Mouse (Mus musculus): ENCODE data around the gene Fermt2. TPM values are rescaled to one million over a fixed set of nuclear protein-coding genes. Genes with fewer than 3 reads are reported as not detected.

Fermt2 gene
- polyA plus RNA-seq, 1 experiment = 6.4 TPM

GRCm38 (mm10) chr14:45442781-45443560 is 86.9 kb downstream of the Fermt2 start:
- H3K27ac ChIP-seq (ENCODE audit: control insufficient read depth, insufficient read depth, low read depth, low read length) = no peak overlapping the region
- H3K27me3 ChIP-seq (ENCODE audit: control insufficient read depth, insufficient read depth, low read length) = no peaks in the 10 kb centered on the region
- H3K4me1 ChIP-seq (ENCODE audit: control insufficient read depth, insufficient read depth, low read length) = peaks cover 11% of the 10 kb centered on the region
- TF ChIP-seq POLR2A (IDR thresholded peaks at IDR 0.05; ENCODE audit: control insufficient read depth, low read depth, low read length) = no peak
- no peak for TF ChIP-seq CTCF (IDR thresholded peaks at IDR 0.05; ENCODE audit: control insufficient read depth, insufficient read depth, insufficient replicate concordance, low read depth, low read length)
- no peak overlapping the region for H3K4me3 ChIP-seq (ENCODE audit: control insufficient read depth, low read depth, low read length)
- no peaks in the 10 kb centered on the region for H3K36me3 ChIP-seq (ENCODE audit: control insufficient read depth, insufficient read depth, low read length)

DNA sequence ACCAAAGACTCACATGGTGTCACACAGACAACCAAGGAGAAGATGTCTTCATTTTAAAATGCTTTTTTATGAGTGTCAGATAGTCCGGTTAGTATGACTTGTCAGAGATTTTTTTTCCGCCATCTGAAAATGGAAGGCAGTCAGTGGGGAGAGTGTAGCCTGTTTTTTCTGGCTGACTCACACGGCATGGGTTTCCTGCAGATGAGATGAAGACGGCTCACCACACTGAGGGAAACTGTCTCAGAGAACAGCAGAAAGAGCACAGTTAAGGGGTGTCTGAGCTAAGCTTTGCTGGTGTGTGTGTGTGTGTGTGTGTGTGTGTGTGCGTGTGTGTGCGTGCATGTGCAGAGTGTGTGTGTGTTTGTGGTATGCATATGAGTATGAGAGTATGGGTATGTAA is 88.6 kb downstream of the Fermt2 start:
- H3K4me1 ChIP-seq (ENCODE audit: control insufficient read depth, insufficient read depth, low read length) = peaks cover 11% of the 10 kb centered on the region
- no peak overlapping the region for H3K27ac ChIP-seq (ENCODE audit: control insufficient read depth, insufficient read depth, low read depth, low read length)
- no peak overlapping the region for H3K4me3 ChIP-seq (ENCODE audit: control insufficient read depth, low read depth, low read length)
- no peaks in the 10 kb centered on the region for H3K36me3 ChIP-seq (ENCODE audit: control insufficient read depth, insufficient read depth, low read length)
- H3K27me3 ChIP-seq (ENCODE audit: control insufficient read depth, insufficient read depth, low read length) = no peaks in the 10 kb centered on the region
- TF ChIP-seq CTCF (IDR thresholded peaks at IDR 0.05; ENCODE audit: control insufficient read depth, insufficient read depth, insufficient replicate concordance, low read depth, low read length) (no peak), POLR2A (IDR thresholded peaks at IDR 0.05; ENCODE audit: control insufficient read depth, low read depth, low read length) (no peak)

- Histone ChIP-seq H3K27ac (ENCODE audit: control insufficient read depth, insufficient read depth, low read depth, low read length) (no peak overlapping the region), H3K36me3 (ENCODE audit: control insufficient read depth, insufficient read depth, low read length) (no peaks in the 10 kb centered on the region), H3K27me3 (ENCODE audit: control insufficient read depth, insufficient read depth, low read length) (no peaks in the 10 kb centered on the region), H3K4me1 (ENCODE audit: control insufficient read depth, insufficient read depth, low read length) (peaks cover 2% of the 10 kb centered on the region; the same call in 1 of the 2 replicates), H3K4me3 (ENCODE audit: control insufficient read depth, low read depth, low read length) (no peak overlapping the region)
- TF ChIP-seq CTCF (IDR thresholded peaks at IDR 0.05; ENCODE audit: control insufficient read depth, insufficient read depth, insufficient replicate concordance, low read depth, low read length) = no peak
- TF ChIP-seq POLR2A (IDR thresholded peaks at IDR 0.05; ENCODE audit: control insufficient read depth, low read depth, low read length) = no peak
Observed at GRCm38 (mm10) chr14:45439387-45439786, 90.5 kb downstream of the Fermt2 start.

- Histone ChIP-seq H3K4me3 (ENCODE audit: control insufficient read depth, low read depth, low read length) (no peak overlapping the region), H3K27me3 (ENCODE audit: control insufficient read depth, insufficient read depth, low read length) (no peaks in the 10 kb centered on the region), H3K4me1 (ENCODE audit: control insufficient read depth, insufficient read depth, low read length) (peaks cover 2% of the 10 kb centered on the region; the same call in 1 of the 2 replicates), H3K36me3 (ENCODE audit: control insufficient read depth, insufficient read depth, low read length) (no peaks in the 10 kb centered on the region), H3K27ac (ENCODE audit: control insufficient read depth, insufficient read depth, low read depth, low read length) (no peak overlapping the region)
- no peak for TF ChIP-seq CTCF (IDR thresholded peaks at IDR 0.05; ENCODE audit: control insufficient read depth, insufficient read depth, insufficient replicate concordance, low read depth, low read length)
- no peak for TF ChIP-seq POLR2A (IDR thresholded peaks at IDR 0.05; ENCODE audit: control insufficient read depth, low read depth, low read length)
Observed at GRCm38 (mm10) chr14:45438931-45439275, 91.0 kb downstream of the Fermt2 start.

GRCm38 (mm10) chr14:45438250-45438930 is 91.5 kb downstream of the Fermt2 start:
- Histone ChIP-seq H3K4me1 (ENCODE audit: control insufficient read depth, insufficient read depth, low read length) (peaks cover 2% of the 10 kb centered on the region; the same call in 1 of the 2 replicates), H3K27ac (ENCODE audit: control insufficient read depth, insufficient read depth, low read depth, low read length) (no peak overlapping the region), H3K4me3 (ENCODE audit: control insufficient read depth, low read depth, low read length) (no peak overlapping the region), H3K27me3 (ENCODE audit: control insufficient read depth, insufficient read depth, low read length) (no peaks in the 10 kb centered on the region), H3K36me3 (ENCODE audit: control insufficient read depth, insufficient read depth, low read length) (no peaks in the 10 kb centered on the region)
- TF ChIP-seq POLR2A (IDR thresholded peaks at IDR 0.05; ENCODE audit: control insufficient read depth, low read depth, low read length) (no peak), CTCF (IDR thresholded peaks at IDR 0.05; ENCODE audit: control insufficient read depth, insufficient read depth, insufficient replicate concordance, low read depth, low read length) (no peak)

- H3K4me1 ChIP-seq (ENCODE audit: control insufficient read depth, insufficient read depth, low read length) = no peaks in the 10 kb centered on the region
- H3K36me3 ChIP-seq (ENCODE audit: control insufficient read depth, insufficient read depth, low read length) = no peaks in the 10 kb centered on the region
- no peaks in the 10 kb centered on the region for H3K27me3 ChIP-seq (ENCODE audit: control insufficient read depth, insufficient read depth, low read length)
- TF ChIP-seq POLR2A (IDR thresholded peaks at IDR 0.05; ENCODE audit: control insufficient read depth, low read depth, low read length) (no peak), CTCF (IDR thresholded peaks at IDR 0.05; ENCODE audit: control insufficient read depth, insufficient read depth, insufficient replicate concordance, low read depth, low read length) (no peak)
- H3K27ac ChIP-seq (ENCODE audit: control insufficient read depth, insufficient read depth, low read depth, low read length) = no peak overlapping the region
- H3K4me3 ChIP-seq (ENCODE audit: control insufficient read depth, low read depth, low read length) = no peak overlapping the region
Observed at GRCm38 (mm10) chr14:45434220-45434619, 95.7 kb downstream of the Fermt2 start.

GRCm38 (mm10) chr14:45432003-45432402 is 97.9 kb downstream of the Fermt2 start:
- Histone ChIP-seq H3K27me3 (ENCODE audit: control insufficient read depth, insufficient read depth, low read length) (no peaks in the 10 kb centered on the region), H3K4me1 (ENCODE audit: control insufficient read depth, insufficient read depth, low read length) (no peaks in the 10 kb centered on the region), H3K4me3 (ENCODE audit: control insufficient read depth, low read depth, low read length) (no peak overlapping the region), H3K36me3 (ENCODE audit: control insufficient read depth, insufficient read depth, low read length) (no peaks in the 10 kb centered on the region), H3K27ac (ENCODE audit: control insufficient read depth, insufficient read depth, low read depth, low read length) (no peak overlapping the region)
- no peak for TF ChIP-seq POLR2A (IDR thresholded peaks at IDR 0.05; ENCODE audit: control insufficient read depth, low read depth, low read length)
- peak; percentile 96 for TF ChIP-seq CTCF (IDR thresholded peaks at IDR 0.05; ENCODE audit: control insufficient read depth, insufficient read depth, insufficient replicate concordance, low read depth, low read length)
